Mouse (Mus musculus) kidney, postnatal 0 days (tissue): ENCODE data around the gene Pcgf6. TPM values are rescaled to one million over a fixed set of nuclear protein-coding genes. Genes with fewer than 3 reads are reported as not detected.

Experiments
- ATAC-seq: fragments of 200-750 bp; cut with Nextera tagmentation; replicated peaks from 2 replicates; pipeline ENCODE4 v1.8.0; 2017; ENCODE audit warnings: low read depth, moderate number of reproducible peaks, moderate TSS enrichment, moderate library complexity; ENCODE audit not compliant: low FRiP score
- DNase-seq: peaks from one replicate; pipeline ENCODE4 v3.0.0-alpha.2; 2016; ENCODE audit warnings: low spot score
- H3K27ac ChIP-seq: fragments of 300-500 bp; sonication (generic); 2 replicates; pipeline ENCODE4 v1.5.1; 2014; ENCODE audit warnings: mild to moderate bottlenecking
- H3K27me3 ChIP-seq: fragments of 300-500 bp; sonication (generic); 2 replicates; pipeline ENCODE4 v1.6.1; 2014; ENCODE audit warnings: low read length, mixed read lengths; ENCODE audit not compliant: insufficient read depth
- H3K36me3 ChIP-seq: fragments of 300-500 bp; sonication (generic); 2 replicates; pipeline ENCODE4 v1.6.1; 2014; ENCODE audit warnings: low read length, mixed read lengths; ENCODE audit not compliant: insufficient read depth
- H3K4me1 ChIP-seq: fragments of 300-500 bp; sonication (generic); replicated peaks from 2 replicates; pipeline ENCODE4 v1.6.1; 2014; ENCODE audit warnings: antibody characterized with exemption, low read length, mixed read lengths; ENCODE audit not compliant: insufficient read depth
- H3K4me2 ChIP-seq: fragments of 300-500 bp; sonication (generic); 2 replicates; pipeline ENCODE4 v1.6.1; 2014; ENCODE audit warnings: mild to moderate bottlenecking, low read length, moderate library complexity, mixed read lengths
- H3K4me3 ChIP-seq: fragments of 300-500 bp; sonication (generic); replicated peaks from 2 replicates; pipeline ENCODE4 v1.5.1; 2014; ENCODE audit warnings: low read depth, low read length
- H3K9ac ChIP-seq: fragments of 300-500 bp; sonication (generic); 2 replicates; pipeline ENCODE4 v1.6.1; 2014; ENCODE audit warnings: low read depth, low read length
- H3K9me3 ChIP-seq: fragments of 300-500 bp; sonication (generic); replicated peaks from 2 replicates; pipeline ENCODE4 v1.6.1; 2016; ENCODE audit warnings: low read length, inconsistent platforms, mixed read lengths
- CTCF ChIP-seq: IDR thresholded peaks from 2 replicates; pipeline ENCODE4 v1.5.1; 2016; ENCODE audit warnings: antibody characterized with exemption, low read depth, mild to moderate bottlenecking, moderate library complexity
- WGBS: fragments of 180-500 bp; shearing (Covaris S2); extraction: QIAGEN DNeasy Blood & Tissue Kit; methylation state at CpG from one replicate; pipeline ENCODE4 v1.1.7; 2014; 5-methylcytosine and 5-hydroxymethylcytosine counted together
- polyA plus RNA-seq: library from polyadenylated mRNA; unstranded; fragments of >200 nt; fragmentation: Nextera tagmentation; extraction: Ambion mirVana; gene quantifications from 2 replicates; pipeline ENCODE4 v1.2.1, GENCODE M21; 2015

The Pcgf6 gene
- polyA plus RNA-seq, 1 experiment from 2014 or later = 19.2 TPM

- no peak for TF ChIP-seq CTCF
- Histone ChIP-seq H3K4me3 (no peak overlapping the region), H3K4me1 (peaks cover 9% of the 10 kb centered on the region), H3K36me3 (no peaks in the 10 kb centered on the region), H3K27me3 (peaks cover 24% of the 10 kb centered on the region), H3K27ac (no peak overlapping the region), H3K4me2 (no peak overlapping the region), H3K9me3 (no peaks in the 10 kb centered on the region), H3K9ac (no peak overlapping the region)
- DNase-seq = no peak
- WGBS = 21% methylated on average over 6 of the region's 6 CpGs
- ATAC-seq = no peak
Measured at GRCm38 (mm10) chr19:47019326-47019725, 31.4 kb downstream of the Pcgf6 start.

DNA sequence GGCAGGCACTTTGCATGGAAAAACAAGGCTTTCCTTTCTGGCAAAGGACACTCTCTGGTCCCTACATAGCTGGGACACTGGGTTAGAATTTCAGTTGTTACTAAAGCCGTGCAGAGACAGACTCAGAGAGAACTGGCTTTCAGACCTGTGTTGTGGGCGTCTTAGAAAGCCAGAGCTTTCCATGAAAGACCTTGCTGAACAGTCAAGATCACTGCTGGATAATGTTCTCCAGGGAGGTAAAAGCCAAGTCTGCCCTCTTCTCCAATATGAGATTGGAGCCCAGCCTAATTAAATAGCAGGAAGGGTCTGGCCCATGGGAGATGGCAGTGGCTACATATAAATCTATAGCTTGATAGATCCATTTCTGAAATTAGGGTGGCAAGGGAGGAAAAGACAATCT lies 32.4 kb downstream of the Pcgf6 start:
- H3K27ac ChIP-seq = no peak overlapping the region
- H3K36me3 ChIP-seq = no peaks in the 10 kb centered on the region
- peaks cover 33% of the 10 kb centered on the region for H3K27me3 ChIP-seq
- no peak overlapping the region for H3K9ac ChIP-seq
- TF ChIP-seq CTCF = no peak
- no peak overlapping the region for H3K4me3 ChIP-seq
- no peak for ATAC-seq
- 27% methylated on average over 2 of the region's 2 CpGs for WGBS
- no peaks in the 10 kb centered on the region for H3K9me3 ChIP-seq
- H3K4me2 ChIP-seq = no peak overlapping the region
- DNase-seq = no peak
- peaks cover 9% of the 10 kb centered on the region for H3K4me1 ChIP-seq

GRCm38 (mm10) chr19:47017831-47018230 lies 32.9 kb downstream of the Pcgf6 start:
- DNase-seq = no peak
- Histone ChIP-seq H3K27me3 (peaks cover 38% of the 10 kb centered on the region), H3K4me3 (no peak overlapping the region), H3K4me1 (peaks cover 9% of the 10 kb centered on the region), H3K27ac (no peak overlapping the region), H3K9ac (no peak overlapping the region), H3K9me3 (no peaks in the 10 kb centered on the region), H3K36me3 (no peaks in the 10 kb centered on the region), H3K4me2 (no peak overlapping the region)
- TF ChIP-seq CTCF = no peak
- 3% methylated on average over 3 of the region's 3 CpGs for WGBS
- no peak for ATAC-seq

DNA sequence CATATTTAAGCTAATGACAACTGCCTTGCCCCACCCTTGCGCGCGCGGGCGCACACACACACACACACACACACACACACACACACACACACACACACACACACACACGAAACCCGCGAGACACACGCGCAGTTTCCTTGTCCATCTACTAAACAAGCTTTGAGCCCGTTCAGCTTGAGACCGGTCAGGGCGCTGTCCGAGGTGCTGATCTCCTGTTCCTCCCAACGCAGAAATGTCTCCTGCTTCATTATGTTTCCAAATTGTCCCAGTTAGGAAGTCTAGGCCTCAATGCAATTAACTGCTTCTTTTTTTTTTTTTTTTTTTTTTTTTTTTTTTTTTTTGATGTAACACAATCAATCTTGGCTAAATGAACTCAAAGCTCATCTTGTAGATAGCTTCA lies 34.2 kb downstream of the Pcgf6 start:
- Histone ChIP-seq H3K4me2 (no peak overlapping the region), H3K4me3 (no peak overlapping the region), H3K9me3 (no peaks in the 10 kb centered on the region), H3K9ac (no peak overlapping the region), H3K4me1 (peaks cover 9% of the 10 kb centered on the region), H3K27ac (no peak overlapping the region), H3K36me3 (no peaks in the 10 kb centered on the region), H3K27me3 (peaks cover 43% of the 10 kb centered on the region)
- WGBS = under 1% methylated on average over 15 of the region's 15 CpGs
- DNase-seq = peak; percentile 92
- TF ChIP-seq CTCF = no peak
- no peak for ATAC-seq

- peaks cover 9% of the 10 kb centered on the region for H3K4me1 ChIP-seq
- no peak overlapping the region for H3K27ac ChIP-seq
- DNase-seq = no peak
- no peak for ATAC-seq
- no peak overlapping the region for H3K4me3 ChIP-seq
- no peak for TF ChIP-seq CTCF
- no peaks in the 10 kb centered on the region for H3K9me3 ChIP-seq
- no peak overlapping the region for H3K4me2 ChIP-seq
- H3K27me3 ChIP-seq = peaks cover 43% of the 10 kb centered on the region
- H3K36me3 ChIP-seq = no peaks in the 10 kb centered on the region
- H3K9ac ChIP-seq = no peak overlapping the region
- WGBS = 5% methylated on average over 9 of the region's 9 CpGs
Measured at GRCm38 (mm10) chr19:47015965-47016364, 34.7 kb downstream of the Pcgf6 start.

GRCm38 (mm10) chr19:47015396-47015795 lies 35.3 kb downstream of the Pcgf6 start:
- no peak overlapping the region for H3K9ac ChIP-seq
- no peak overlapping the region for H3K27ac ChIP-seq
- peak overlapping the region; percentile 59 for H3K4me2 ChIP-seq
- H3K9me3 ChIP-seq = no peaks in the 10 kb centered on the region
- under 1% methylated on average over 35 of the region's 37 CpGs for WGBS
- DNase-seq (no peak), ATAC-seq (no peak)
- peaks cover 9% of the 10 kb centered on the region for H3K4me1 ChIP-seq
- H3K4me3 ChIP-seq = peak overlapping the region; percentile 16
- peaks cover 43% of the 10 kb centered on the region for H3K27me3 ChIP-seq
- H3K36me3 ChIP-seq = no peaks in the 10 kb centered on the region
- TF ChIP-seq CTCF = no peak
